Mouse (Mus musculus) spleen, adult 2 months (tissue): ENCODE data around the gene Phf2. TPM values are rescaled to one million over a fixed set of nuclear protein-coding genes. Genes with fewer than 3 reads are reported as not detected.

Experiments used
- DNase-seq, 2 experiments: peaks; one replicate each; pipeline versions ENCODE4 v3.0.0 to v3.0.0-alpha.2; 2012 to 2021; ENCODE audit warnings: low spot score in 2 of 2, low read depth in 1 of 2
- H3K27ac ChIP-seq: fragments of 200-500 bp; 2 replicates; pipeline ENCODE4 v1.5.1; 2012; ENCODE audit warnings: low read length, inconsistent platforms; ENCODE audit not compliant: insufficient read depth
- H3K27me3 ChIP-seq: fragments of 200-500 bp; 2 replicates; pipeline ENCODE4 v1.6.1; 2012; ENCODE audit warnings: mild to moderate bottlenecking, moderate library complexity, low read length, inconsistent platforms; ENCODE audit not compliant: control insufficient read depth, insufficient read depth
- H3K36me3 ChIP-seq: fragments of 200-500 bp; 2 replicates; pipeline ENCODE4 v1.6.1; 2012; ENCODE audit warnings: mild to moderate bottlenecking, low read length, inconsistent platforms; ENCODE audit not compliant: control insufficient read depth, insufficient read depth
- H3K4me1 ChIP-seq: fragments of 200-500 bp; 2 replicates; pipeline ENCODE4 v1.6.1; 2011; ENCODE audit warnings: inconsistent platforms; ENCODE audit not compliant: control insufficient read depth, insufficient read depth, insufficient read length
- H3K4me3 ChIP-seq: fragments of 200-500 bp; 2 replicates; pipeline ENCODE4 v1.5.1; 2011; ENCODE audit warnings: mild to moderate bottlenecking, inconsistent platforms; ENCODE audit not compliant: insufficient read depth, insufficient read length; ENCODE audit errors: extremely low read depth
- CTCF ChIP-seq: fragments of 200-500 bp; IDR thresholded peaks from 2 replicates; pipeline ENCODE4 v1.5.1; 2011; ENCODE audit warnings: mild to moderate bottlenecking, inconsistent platforms; ENCODE audit not compliant: insufficient read depth, insufficient read length, insufficient replicate concordance; ENCODE audit errors: extremely low read depth
- POLR2A ChIP-seq: fragments of 200-500 bp; IDR thresholded peaks from 2 replicates; pipeline ENCODE4 v1.6.1; 2011; ENCODE audit warnings: low read depth, low read length, inconsistent platforms
- WGBS: fragments of 180-500 bp; shearing (Covaris S2); methylation state at CpG from one replicate; pipeline ENCODE4 v1.1.7; 2018; 5-methylcytosine and 5-hydroxymethylcytosine counted together
- polyA plus RNA-seq: library from polyadenylated mRNA; depleted of rRNA; stranded (reverse); fragments of >200 nt; gene quantifications from 2 replicates; pipeline ENCODE4 v1.2.3, GENCODE M21; 2012

Phf2 gene
- polyA plus RNA-seq, 1 experiment = 16.4 TPM

- Histone ChIP-seq H3K27me3 (no peaks in the 10 kb centered on the region), H3K27ac (peak overlapping the region; percentile 83), H3K4me1 (peaks cover 24% of the 10 kb centered on the region; the same call in 1 of the 2 replicates), H3K4me3 (peak overlapping the region; percentile 80), H3K36me3 (no peaks in the 10 kb centered on the region)
- 0 out of 2 replicates have a peak, but pooled peaks have one; percentile 9 for TF ChIP-seq POLR2A
- TF ChIP-seq CTCF = no peak
- DNase-seq = peak in 1 of 2 experiments; percentile 51
- WGBS = under 1% methylated on average over 94 of the region's 102 CpGs
These were observed 759 bp downstream of the Phf2 start for GRCm38 (mm10) chr13:48869950-48870770.

- H3K27ac ChIP-seq = peak overlapping the region; percentile 74
- no peaks in the 10 kb centered on the region for H3K27me3 ChIP-seq
- H3K4me1 ChIP-seq = peaks cover 29% of the 10 kb centered on the region; the same call in 1 of the 2 replicates
- 21% methylated on average over 5 of the region's 5 CpGs for WGBS
- peak overlapping the region; percentile 80 for H3K4me3 ChIP-seq
- TF ChIP-seq POLR2A (no peak), CTCF (no peak)
- DNase-seq = no peak
- no peaks in the 10 kb centered on the region for H3K36me3 ChIP-seq
These were observed 1.3 kb downstream of the Phf2 start for GRCm38 (mm10) chr13:48869600-48869949.

GRCm38 (mm10) chr13:48869088-48869487, 1.8 kb downstream of the Phf2 start:
- WGBS = 32% methylated on average over 5 of the region's 5 CpGs
- H3K27ac ChIP-seq = no peak overlapping the region
- H3K36me3 ChIP-seq = no peaks in the 10 kb centered on the region
- H3K4me1 ChIP-seq = peaks cover 33% of the 10 kb centered on the region
- peak overlapping the region; percentile 80; the same call in 1 of the 2 replicates for H3K4me3 ChIP-seq
- H3K27me3 ChIP-seq = no peaks in the 10 kb centered on the region
- no peak for TF ChIP-seq POLR2A
- no peak for TF ChIP-seq CTCF
- no peak for DNase-seq

GRCm38 (mm10) chr13:48864673-48865356, 6.1 kb downstream of the Phf2 start:
- H3K4me3 ChIP-seq = no peak overlapping the region
- 62% methylated on average over 12 of the region's 12 CpGs for WGBS
- DNase-seq = no peak

GRCm38 (mm10) chr13:48863556-48863955, 7.4 kb downstream of the Phf2 start:
- 22% methylated on average over 9 of the region's 9 CpGs for WGBS
- no peak for TF ChIP-seq POLR2A
- TF ChIP-seq CTCF = no peak
- Histone ChIP-seq H3K4me3 (no peak overlapping the region), H3K27ac (0 out of 2 replicates have a peak overlapping the region, but pooled peaks have one; percentile 1), H3K27me3 (no peaks in the 10 kb centered on the region), H3K4me1 (peaks cover 35% of the 10 kb centered on the region), H3K36me3 (no peaks in the 10 kb centered on the region)
- DNase-seq = no peak

More at GRCm38 (mm10) chr13:48864673-48865356, 6.1 kb downstream of the Phf2 start:
- peaks cover 29% of the 10 kb centered on the region for H3K4me1 ChIP-seq
- TF ChIP-seq CTCF = no peak
- H3K27me3 ChIP-seq = no peaks in the 10 kb centered on the region
- no peak overlapping the region for H3K27ac ChIP-seq
- no peaks in the 10 kb centered on the region for H3K36me3 ChIP-seq

- peaks cover 46% of the 10 kb centered on the region for H3K4me1 ChIP-seq
- WGBS = 72% methylated on average over 1 of the region's 1 CpGs
- DNase-seq = no peak
- H3K4me3 ChIP-seq = no peak overlapping the region
- H3K36me3 ChIP-seq = no peaks in the 10 kb centered on the region
- H3K27me3 ChIP-seq = no peaks in the 10 kb centered on the region
- TF ChIP-seq POLR2A (no peak), CTCF (no peak)
- no peak overlapping the region for H3K27ac ChIP-seq
These were observed 9.0 kb downstream of the Phf2 start for GRCm38 (mm10) chr13:48861913-48862312.

- no peaks in the 10 kb centered on the region for H3K27me3 ChIP-seq
- no peaks in the 10 kb centered on the region for H3K36me3 ChIP-seq
- no peak for DNase-seq
- no peak overlapping the region for H3K4me3 ChIP-seq
- no peak for TF ChIP-seq POLR2A
- H3K4me1 ChIP-seq = peaks cover 41% of the 10 kb centered on the region; the same call in 1 of the 2 replicates
- H3K27ac ChIP-seq = no peak overlapping the region
- 47% methylated on average over 4 of the region's 4 CpGs for WGBS
These were observed 12.1 kb downstream of the Phf2 start for GRCm38 (mm10) chr13:48858779-48859178.
